Mouse (Mus musculus): ENCODE results near the gene Pum1. TPM values are rescaled to one million over a fixed set of nuclear protein-coding genes. Genes with fewer than 3 reads are reported as not detected.
A peak's percentile ranks its signal among the peaks of the same experiment; 100 is the strongest.

Pum1 gene
- polyA plus RNA-seq, 1 experiment from 2014 or later = 137 TPM

GRCm38 (mm10) chr4:130799118-130799517, 136.0 kb downstream of the Pum1 start:
- WGBS = 35% methylated on average over 4 of the region's 4 CpGs
- peaks cover 67% of the 10 kb centered on the region for H3K4me1 ChIP-seq (replicated peaks; ENCODE audit: control insufficient read depth, insufficient read depth, low read length)
- H3K4me2 ChIP-seq (ENCODE audit: low read length) = no peak overlapping the region
- H3K9me3 ChIP-seq (ENCODE audit: control insufficient read depth, low read length) = no peaks in the 10 kb centered on the region
- H3K36me3 ChIP-seq (ENCODE audit: control insufficient read depth, insufficient read depth) = no peaks in the 10 kb centered on the region
- no peaks in the 10 kb centered on the region for H3K27me3 ChIP-seq (replicated peaks; ENCODE audit: control insufficient read depth, insufficient read depth, low read length)
- ATAC-seq = no peak
- H3K9ac ChIP-seq (replicated peaks; ENCODE audit: low read depth, low read length) = no peak overlapping the region
- no peak overlapping the region for H3K4me3 ChIP-seq (replicated peaks; ENCODE audit: low read length)
- H3K27ac ChIP-seq (ENCODE audit: low read length) = no peak overlapping the region

GRCm38 (mm10) chr4:130799582-130799981, 136.5 kb downstream of the Pum1 start:
- no peak overlapping the region for H3K9ac ChIP-seq (replicated peaks; ENCODE audit: low read depth, low read length)
- no peak for ATAC-seq
- no peaks in the 10 kb centered on the region for H3K36me3 ChIP-seq (ENCODE audit: control insufficient read depth, insufficient read depth)
- H3K27ac ChIP-seq (ENCODE audit: low read length) = no peak overlapping the region
- no peak overlapping the region for H3K4me2 ChIP-seq (ENCODE audit: low read length)
- H3K4me1 ChIP-seq (replicated peaks; ENCODE audit: control insufficient read depth, insufficient read depth, low read length) = peaks cover 67% of the 10 kb centered on the region
- no peaks in the 10 kb centered on the region for H3K27me3 ChIP-seq (replicated peaks; ENCODE audit: control insufficient read depth, insufficient read depth, low read length)
- no peak overlapping the region for H3K4me3 ChIP-seq (replicated peaks; ENCODE audit: low read length)
- 85% methylated on average over 5 of the region's 5 CpGs for WGBS
- H3K9me3 ChIP-seq (ENCODE audit: control insufficient read depth, low read length) = no peaks in the 10 kb centered on the region

GRCm38 (mm10) chr4:130800147-130800546, 137.0 kb downstream of the Pum1 start:
- 81% methylated on average over 6 of the region's 6 CpGs for WGBS
- Histone ChIP-seq H3K9me3 (ENCODE audit: control insufficient read depth, low read length) (no peaks in the 10 kb centered on the region), H3K9ac (replicated peaks; ENCODE audit: low read depth, low read length) (no peak overlapping the region), H3K4me1 (replicated peaks; ENCODE audit: control insufficient read depth, insufficient read depth, low read length) (peaks cover 67% of the 10 kb centered on the region), H3K27me3 (replicated peaks; ENCODE audit: control insufficient read depth, insufficient read depth, low read length) (no peaks in the 10 kb centered on the region), H3K27ac (ENCODE audit: low read length) (no peak overlapping the region), H3K4me2 (ENCODE audit: low read length) (no peak overlapping the region), H3K4me3 (replicated peaks; ENCODE audit: low read length) (no peak overlapping the region), H3K36me3 (ENCODE audit: control insufficient read depth, insufficient read depth) (no peaks in the 10 kb centered on the region)
- no peak for ATAC-seq

GRCm38 (mm10) chr4:130801198-130801597, 138.1 kb downstream of the Pum1 start:
- no peak for ATAC-seq
- Histone ChIP-seq H3K9ac (replicated peaks; ENCODE audit: low read depth, low read length) (no peak overlapping the region), H3K36me3 (ENCODE audit: control insufficient read depth, insufficient read depth) (no peaks in the 10 kb centered on the region), H3K4me3 (replicated peaks; ENCODE audit: low read length) (no peak overlapping the region), H3K27me3 (replicated peaks; ENCODE audit: control insufficient read depth, insufficient read depth, low read length) (no peaks in the 10 kb centered on the region), H3K4me2 (ENCODE audit: low read length) (no peak overlapping the region), H3K9me3 (ENCODE audit: control insufficient read depth, low read length) (no peaks in the 10 kb centered on the region), H3K4me1 (replicated peaks; ENCODE audit: control insufficient read depth, insufficient read depth, low read length) (peaks cover 71% of the 10 kb centered on the region), H3K27ac (ENCODE audit: low read length) (no peak overlapping the region)
- WGBS = 92% methylated on average over 5 of the region's 5 CpGs

GRCm38 (mm10) chr4:130801624-130802329, 138.7 kb downstream of the Pum1 start:
- Histone ChIP-seq H3K9ac (replicated peaks; ENCODE audit: low read depth, low read length) (no peak overlapping the region), H3K36me3 (ENCODE audit: control insufficient read depth, insufficient read depth) (no peaks in the 10 kb centered on the region), H3K9me3 (ENCODE audit: control insufficient read depth, low read length) (no peaks in the 10 kb centered on the region), H3K27me3 (replicated peaks; ENCODE audit: control insufficient read depth, insufficient read depth, low read length) (no peaks in the 10 kb centered on the region), H3K4me1 (replicated peaks; ENCODE audit: control insufficient read depth, insufficient read depth, low read length) (peaks cover 71% of the 10 kb centered on the region), H3K4me2 (ENCODE audit: low read length) (no peak overlapping the region), H3K4me3 (replicated peaks; ENCODE audit: low read length) (no peak overlapping the region), H3K27ac (ENCODE audit: low read length) (no peak overlapping the region)
- WGBS = 57% methylated on average over 10 of the region's 10 CpGs
- no peak for ATAC-seq

GRCm38 (mm10) chr4:130803591-130803990, 140.5 kb downstream of the Pum1 start:
- no peak overlapping the region for H3K4me2 ChIP-seq (ENCODE audit: low read length)
- H3K4me3 ChIP-seq (replicated peaks; ENCODE audit: low read length) = no peak overlapping the region
- H3K27ac ChIP-seq (ENCODE audit: low read length) = peak overlapping the region; percentile 10; the same call in 1 of the 2 replicates
- ATAC-seq = no peak
- WGBS = 80% methylated on average over 2 of the region's 2 CpGs
- no peaks in the 10 kb centered on the region for H3K36me3 ChIP-seq (ENCODE audit: control insufficient read depth, insufficient read depth)
- H3K9me3 ChIP-seq (ENCODE audit: control insufficient read depth, low read length) = no peaks in the 10 kb centered on the region
- H3K27me3 ChIP-seq (replicated peaks; ENCODE audit: control insufficient read depth, insufficient read depth, low read length) = no peaks in the 10 kb centered on the region
- H3K4me1 ChIP-seq (replicated peaks; ENCODE audit: control insufficient read depth, insufficient read depth, low read length) = peaks cover 55% of the 10 kb centered on the region
- no peak overlapping the region for H3K9ac ChIP-seq (replicated peaks; ENCODE audit: low read depth, low read length)

- Histone ChIP-seq H3K4me3 (replicated peaks; ENCODE audit: low read length) (no peak overlapping the region), H3K9ac (replicated peaks; ENCODE audit: low read depth, low read length) (no peak overlapping the region), H3K27me3 (replicated peaks; ENCODE audit: control insufficient read depth, insufficient read depth, low read length) (no peaks in the 10 kb centered on the region), H3K9me3 (ENCODE audit: control insufficient read depth, low read length) (no peaks in the 10 kb centered on the region), H3K4me2 (ENCODE audit: low read length) (no peak overlapping the region), H3K4me1 (replicated peaks; ENCODE audit: control insufficient read depth, insufficient read depth, low read length) (peaks cover 48% of the 10 kb centered on the region), H3K27ac (ENCODE audit: low read length) (peak overlapping the region; percentile 83), H3K36me3 (ENCODE audit: control insufficient read depth, insufficient read depth) (no peaks in the 10 kb centered on the region)
- 71% methylated on average over 2 of the region's 2 CpGs for WGBS
- 0 out of 2 replicates have a peak, but pooled peaks have one; percentile 1 for ATAC-seq
These were observed 141.2 kb downstream of the Pum1 start for GRCm38 (mm10) chr4:130804292-130804691.

- H3K4me1 ChIP-seq (replicated peaks; ENCODE audit: control insufficient read depth, insufficient read depth, low read length) = peaks cover 51% of the 10 kb centered on the region
- H3K4me3 ChIP-seq (replicated peaks; ENCODE audit: low read length) = no peak overlapping the region
- no peaks in the 10 kb centered on the region for H3K9me3 ChIP-seq (ENCODE audit: control insufficient read depth, low read length)
- H3K4me2 ChIP-seq (ENCODE audit: low read length) = no peak overlapping the region
- WGBS = 25% methylated on average over 7 of the region's 7 CpGs
- no peaks in the 10 kb centered on the region for H3K27me3 ChIP-seq (replicated peaks; ENCODE audit: control insufficient read depth, insufficient read depth, low read length)
- H3K36me3 ChIP-seq (ENCODE audit: control insufficient read depth, insufficient read depth) = no peaks in the 10 kb centered on the region
- ATAC-seq = peak; percentile 82
- peak overlapping the region; percentile 83 for H3K27ac ChIP-seq (ENCODE audit: low read length)
- H3K9ac ChIP-seq (replicated peaks; ENCODE audit: low read depth, low read length) = 0 out of 2 replicates have a peak overlapping the region, but pooled peaks have one; percentile 1
These were observed 141.7 kb downstream of the Pum1 start for GRCm38 (mm10) chr4:130804771-130805361.

- Histone ChIP-seq H3K4me1 (replicated peaks; ENCODE audit: control insufficient read depth, insufficient read depth, low read length) (peaks cover 54% of the 10 kb centered on the region), H3K27me3 (replicated peaks; ENCODE audit: control insufficient read depth, insufficient read depth, low read length) (no peaks in the 10 kb centered on the region), H3K27ac (ENCODE audit: low read length) (peak overlapping the region; percentile 83), H3K4me2 (ENCODE audit: low read length) (no peak overlapping the region), H3K4me3 (replicated peaks; ENCODE audit: low read length) (no peak overlapping the region), H3K9me3 (ENCODE audit: control insufficient read depth, low read length) (no peaks in the 10 kb centered on the region), H3K9ac (replicated peaks; ENCODE audit: low read depth, low read length) (no peak overlapping the region), H3K36me3 (ENCODE audit: control insufficient read depth, insufficient read depth) (no peaks in the 10 kb centered on the region)
- 48% methylated on average over 7 of the region's 7 CpGs for WGBS
- ATAC-seq = no peak
These were observed 142.6 kb downstream of the Pum1 start for GRCm38 (mm10) chr4:130805746-130806145.

Measured in forebrain, embryonic 16.5 days (tissue).